Mouse (Mus musculus): ENCODE data around the gene Prdm5. TPM values are rescaled to one million over a fixed set of nuclear protein-coding genes. Genes with fewer than 3 reads are reported as not detected.

The Prdm5 gene
- total RNA-seq, 2 experiments from 2014 or later: 4.0 to 4.2 TPM

- no peak for DNase-seq (ENCODE audit: low spot score in 2 of 2)
- intact Hi-C loops (cut with DNase I): no loop called here
These were observed 142.9 kb downstream of the Prdm5 start for GRCm38 (mm10) chr6:65921703-65922102.

- intact Hi-C loops (cut with DNase I): no loop called here
- no peak for DNase-seq (ENCODE audit: low spot score in 2 of 2)
These were observed 144.8 kb downstream of the Prdm5 start for GRCm38 (mm10) chr6:65923501-65924084.

DNA sequence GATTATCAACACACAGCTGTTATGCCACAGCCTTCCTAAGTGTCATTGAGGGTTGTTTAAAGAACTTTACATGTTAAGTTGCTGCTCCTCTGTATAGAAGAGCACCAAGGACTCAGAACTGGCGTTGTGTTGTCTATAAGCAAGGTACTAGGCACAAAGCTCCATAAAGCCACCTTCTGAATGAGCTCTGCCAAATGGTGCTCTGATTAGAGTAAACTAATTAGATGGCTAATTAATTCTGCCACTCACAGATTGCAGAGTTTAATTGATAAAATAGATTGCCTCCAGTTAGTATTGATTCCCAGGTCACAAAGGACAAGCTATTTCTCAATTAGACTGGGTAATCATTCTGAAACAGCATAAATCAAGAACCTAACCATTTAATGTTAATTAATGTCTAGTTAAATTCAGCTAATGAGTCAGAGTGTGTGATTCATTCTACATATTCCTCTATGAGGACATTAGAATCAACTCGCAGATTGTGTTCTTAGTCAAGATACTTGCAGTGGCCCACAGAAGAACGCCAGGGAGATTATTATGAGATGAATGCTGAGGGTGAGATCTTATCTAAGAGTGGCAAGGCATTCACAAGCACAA is 147.0 kb downstream of the Prdm5 start:
- no peak for DNase-seq (ENCODE audit: low spot score in 2 of 2)
- intact Hi-C loops (cut with DNase I): no loop called here

- intact Hi-C loops (cut with DNase I): no loop called here
- DNase-seq (ENCODE audit: low spot score in 2 of 2): no peak
These were observed 151.7 kb downstream of the Prdm5 start for GRCm38 (mm10) chr6:65930523-65930922.

DNA sequence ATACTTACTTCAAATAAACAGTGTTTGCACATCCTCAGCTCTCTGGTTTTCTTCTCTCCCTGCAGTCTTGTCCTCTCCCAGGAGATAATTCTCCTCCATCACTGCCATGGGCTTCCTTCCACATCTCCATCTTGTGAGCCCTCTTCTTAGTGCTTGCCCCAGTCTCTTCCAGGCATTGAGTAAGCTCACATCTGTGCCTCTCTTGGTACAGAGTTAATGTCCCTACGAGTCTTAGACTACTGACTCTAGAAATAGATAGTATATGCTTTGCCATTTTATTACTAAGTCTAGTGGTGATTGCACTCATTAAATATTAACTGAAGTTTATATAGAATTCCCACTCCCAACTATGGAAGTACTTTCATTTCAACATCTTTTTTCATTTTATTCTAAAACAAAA is 154.0 kb downstream of the Prdm5 start:
- DNase-seq (ENCODE audit: low spot score in 2 of 2): no peak
- intact Hi-C loops (cut with DNase I): no loop called here

- intact Hi-C loops (cut with DNase I): no loop called here
- no peak for DNase-seq (ENCODE audit: low spot score in 2 of 2)
These were observed 154.4 kb downstream of the Prdm5 start for GRCm38 (mm10) chr6:65933177-65933576.

DNA sequence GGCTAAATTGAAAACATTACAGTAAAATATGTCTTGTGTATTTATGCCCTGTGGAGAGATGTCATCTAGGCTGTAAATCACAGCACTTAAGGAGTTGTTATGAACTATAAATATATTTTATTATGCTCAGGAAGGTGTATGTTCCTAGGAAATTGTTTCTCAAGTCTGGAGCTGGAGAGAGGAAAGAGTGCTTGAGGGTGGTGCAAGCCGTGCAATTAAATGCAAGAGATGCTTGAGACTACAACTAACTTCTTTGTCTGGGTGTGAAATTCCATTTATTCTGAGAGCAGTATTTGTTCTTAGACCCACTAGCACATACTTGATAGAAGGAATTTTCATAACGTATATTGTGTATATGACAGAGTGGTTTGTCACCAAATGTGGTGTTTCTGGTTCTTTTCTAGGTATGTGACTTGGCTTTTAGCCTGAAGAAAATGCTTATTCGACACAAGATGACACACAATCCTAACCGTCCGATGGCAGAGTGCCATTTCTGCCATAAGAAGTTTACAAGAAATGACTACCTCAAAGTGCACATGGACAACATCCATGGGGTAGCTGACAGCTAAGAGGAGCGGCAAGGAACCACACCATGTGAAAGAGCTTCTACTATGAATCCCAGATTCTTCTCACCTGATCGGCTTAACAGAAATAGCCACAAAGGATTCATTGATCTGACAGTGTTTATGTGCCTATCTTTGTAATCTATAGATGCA is 156.9 kb downstream of the Prdm5 start:
- intact Hi-C loops (cut with DNase I): no loop called here
- no peak for DNase-seq (ENCODE audit: low spot score in 2 of 2)

GRCm38 (mm10) chr6:65950492-65950891 is 171.7 kb downstream of the Prdm5 start:
- intact Hi-C loops (cut with DNase I): no loop called here
- DNase-seq (ENCODE audit: low spot score in 2 of 2): peak in 1 of 2 experiments; percentile 5

DNA sequence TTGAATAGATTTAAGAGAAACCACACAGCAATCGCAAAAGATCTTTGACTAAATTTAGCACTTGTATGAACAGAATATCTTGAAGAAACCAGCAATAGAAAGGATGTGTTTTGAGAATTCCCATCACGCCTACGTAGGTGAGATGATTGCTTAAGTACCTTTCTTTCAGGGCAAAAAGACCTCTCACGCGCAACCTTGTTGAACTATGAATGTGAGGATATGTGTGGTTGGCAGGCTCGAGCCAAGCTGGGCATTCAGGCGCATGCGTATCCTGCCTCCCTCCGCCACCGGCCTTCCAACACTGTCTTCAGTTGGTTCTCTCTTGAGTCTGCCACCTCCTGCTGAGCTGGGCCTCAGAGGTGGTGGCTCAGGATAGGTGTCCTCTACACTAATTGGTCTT is 173.5 kb downstream of the Prdm5 start, which contains the start of gene 4930544G11Rik:
Gene 4930544G11Rik, plus strand, starts transcription at position 301 of the 400 bp plus-strand sequence.
- intact Hi-C loops (cut with DNase I): no loop called here
- DNase-seq (ENCODE audit: low spot score in 2 of 2): no peak

DNA sequence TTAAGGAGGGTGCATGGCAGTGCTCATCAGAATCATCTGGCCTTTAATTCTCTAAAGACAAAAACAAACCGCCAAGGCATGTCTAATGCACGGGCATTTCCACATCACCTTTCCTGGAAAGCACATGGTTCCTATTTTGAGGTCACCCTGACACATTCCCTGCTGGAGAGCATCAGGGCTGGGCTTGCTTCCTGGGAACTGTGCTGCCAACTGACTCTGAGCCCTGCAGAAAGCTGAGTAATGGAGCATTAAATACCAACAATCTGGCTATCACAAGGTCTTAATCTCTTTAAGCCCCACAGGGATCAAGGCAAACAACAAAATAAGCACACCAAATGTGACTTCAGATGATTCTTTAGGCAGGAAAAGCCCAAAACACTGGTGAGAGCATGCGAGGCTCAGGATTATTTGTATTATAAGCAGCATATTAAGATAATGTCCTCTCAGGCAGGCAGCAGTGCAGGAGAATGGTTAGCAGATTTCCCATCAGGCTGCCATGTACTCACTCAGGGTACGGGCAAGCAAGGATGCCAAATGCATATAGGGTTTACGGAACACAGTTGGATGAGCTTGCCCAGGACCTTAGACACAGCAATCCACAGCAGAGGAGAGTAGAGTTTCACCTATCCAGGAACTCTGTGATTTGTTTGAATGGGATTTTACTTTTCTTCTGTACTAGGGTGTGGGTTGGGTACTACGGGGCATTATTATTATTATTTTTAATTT is 190.8 kb downstream of the Prdm5 start:
- no peak for DNase-seq (ENCODE audit: low spot score in 2 of 2)
- intact Hi-C loops (cut with DNase I): no loop called here

DNA sequence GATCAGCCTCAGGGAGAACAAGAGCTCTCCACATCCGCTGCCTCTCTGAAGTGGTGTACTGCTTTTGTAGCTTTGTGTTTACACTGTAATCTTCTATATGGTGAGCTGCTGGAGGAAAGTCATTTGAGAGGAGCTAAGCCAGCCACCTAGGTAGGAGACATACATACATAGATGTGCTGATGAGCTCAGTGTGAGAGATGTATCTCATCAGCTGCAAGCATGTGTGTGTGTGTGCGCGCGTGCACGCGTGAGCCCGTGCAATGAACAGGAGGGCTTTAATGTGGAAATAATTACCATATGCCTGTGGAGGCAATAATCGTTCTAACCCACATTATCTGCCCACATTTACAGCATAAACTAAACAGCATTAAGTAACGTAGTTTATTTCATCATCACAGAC is 191.6 kb downstream of the Prdm5 start:
- DNase-seq (ENCODE audit: low spot score in 2 of 2): no peak
- intact Hi-C loops (cut with DNase I): no loop called here

Other genes starting within 250 kb of the Prdm5 start
- gene Ndnf, start 107.4 kb upstream of the Prdm5 start, total RNA-seq (2021): 10 to 100 TPM; 13.6 to 15.9 TPM
- gene 4930544G11Rik, start 173.6 kb downstream of the Prdm5 start, total RNA-seq (2021): not detected

Measured in left cerebral cortex, postnatal 25 days (tissue).